Mouse (Mus musculus) G1E (cell line): ENCODE measurements at regions not wholly inside any gene's neighbourhood (a gene's known extent, or its start where the extent isn't known, plus 50 kb on each side); places are given as distances from the start of the nearest gene placed in this dataset.

Experiments
- ATAC-seq: 2 replicates; pipeline ENCODE4 v1.8.0; 2016; ENCODE audit warnings: mild to moderate bottlenecking; ENCODE audit not compliant: insufficient number of reproducible peaks, poor library complexity, low FRiP score, severe bottlenecking; ENCODE audit errors: extremely low read depth
- DNase-seq: peaks from one replicate; pipeline ENCODE4 v3.0.0; 2012; ENCODE audit warnings: low spot score
- H3K27me3 ChIP-seq: 2 replicates; pipeline ENCODE4 v1.6.1; 2012; ENCODE audit warnings: mild to moderate bottlenecking, low read length, inconsistent platforms; ENCODE audit not compliant: insufficient read depth
- H3K36me3 ChIP-seq: replicated peaks from 2 replicates; pipeline ENCODE3; 2012; ENCODE audit warnings: mild to moderate bottlenecking, inconsistent platforms
- H3K4me1 ChIP-seq: 2 replicates; pipeline ENCODE4 v1.6.1; 2012; ENCODE audit warnings: low read depth, low read length, inconsistent platforms, mixed read lengths; ENCODE audit not compliant: insufficient read depth
- H3K4me3 ChIP-seq: 2 replicates; pipeline ENCODE4 v1.5.1; 2012; ENCODE audit warnings: low read depth, mild to moderate bottlenecking, inconsistent platforms, low read length, moderate library complexity, mixed read lengths
- H3K9me3 ChIP-seq: replicated peaks from 2 replicates; pipeline ENCODE4 v1.6.1; 2012; ENCODE audit warnings: inconsistent platforms
- CTCF ChIP-seq: IDR thresholded peaks from 2 replicates; pipeline ENCODE4 v1.5.1; 2012; ENCODE audit warnings: low read depth, low read length, inconsistent platforms, mixed read lengths
- GATA1 ChIP-seq: IDR thresholded peaks from 2 replicates; pipeline ENCODE4 v1.6.1; 2012; ENCODE audit warnings: borderline replicate concordance, low read length, inconsistent platforms, mixed read lengths
- GATA2 ChIP-seq: IDR thresholded peaks from 2 replicates; pipeline ENCODE4 v1.6.1; 2012; ENCODE audit warnings: low read depth, low read length, inconsistent platforms, borderline replicate concordance
- POLR2AphosphoS5 ChIP-seq: IDR thresholded peaks from 2 replicates; pipeline ENCODE4 v1.6.1; 2012; ENCODE audit warnings: low read depth, low read length, inconsistent platforms; ENCODE audit not compliant: insufficient replicate concordance
- TAL1 ChIP-seq: conservative IDR thresholded peaks from 2 replicates; pipeline ENCODE4 v1.6.1; 2012; ENCODE audit warnings: low read depth, low read length, inconsistent platforms, mixed read lengths

DNA sequence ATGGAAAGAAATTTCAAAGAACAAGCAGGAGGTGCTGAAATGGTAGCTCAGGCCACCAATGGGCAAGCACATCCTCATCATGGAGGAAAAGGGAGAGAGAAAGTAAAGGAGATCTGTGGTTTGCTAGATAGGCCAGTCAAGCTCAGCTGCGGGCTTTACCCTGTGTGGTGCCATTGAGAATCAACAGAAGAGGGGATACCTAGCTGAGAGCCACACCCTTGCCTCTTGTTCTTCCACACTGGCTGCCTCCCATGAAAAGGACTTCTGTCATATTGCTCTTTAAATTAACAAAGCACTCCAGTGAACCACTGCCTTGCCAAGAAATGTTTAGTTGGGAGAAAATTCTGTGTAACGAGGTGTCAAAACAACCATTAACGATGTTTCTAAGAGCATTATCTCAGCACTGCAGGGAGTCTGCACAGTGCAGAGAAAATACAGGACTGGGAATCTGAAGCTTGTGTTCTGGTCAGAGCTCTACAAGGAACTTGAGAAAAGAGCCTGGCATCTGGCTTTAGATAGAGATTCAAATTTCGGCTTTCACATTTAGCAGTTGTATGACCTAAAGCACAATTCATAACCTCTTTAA lies 510.7 kb upstream of the Tle4 start:
- no peaks in the 10 kb centered on the region for H3K36me3 ChIP-seq
- TF ChIP-seq GATA1 (no peak), CTCF (no peak), TAL1 (no peak), GATA2 (no peak), POLR2AphosphoS5 (no peak)
- DNase-seq (no peak), ATAC-seq (no peak)
- no peaks in the 10 kb centered on the region for H3K27me3 ChIP-seq
- no peaks in the 10 kb centered on the region for H3K4me1 ChIP-seq
- H3K4me3 ChIP-seq, result no peak overlapping the region
- no peaks in the 10 kb centered on the region for H3K9me3 ChIP-seq

DNA sequence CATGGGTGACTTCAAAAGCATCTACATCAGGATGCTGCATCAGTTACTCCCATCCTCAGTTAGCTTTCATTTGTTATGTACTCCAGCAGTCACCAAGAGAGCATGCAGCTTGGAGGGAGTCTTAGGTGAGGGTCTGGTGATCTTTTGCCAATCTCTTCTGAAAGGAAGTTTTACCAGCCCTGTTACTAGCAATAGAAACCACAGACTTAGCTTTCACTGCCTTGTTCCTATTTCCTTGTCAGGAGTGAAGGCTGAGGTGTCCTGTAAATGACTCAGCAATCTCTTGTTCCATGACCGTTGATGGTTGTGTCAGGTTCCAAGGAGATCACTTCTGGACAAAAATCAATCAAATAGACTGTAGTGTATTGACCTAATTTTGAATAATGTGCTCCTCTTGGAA lies 497.2 kb upstream of the Tle4 start:
- Histone ChIP-seq H3K27me3 (no peaks in the 10 kb centered on the region), H3K4me1 (no peaks in the 10 kb centered on the region), H3K36me3 (no peaks in the 10 kb centered on the region), H3K9me3 (no peaks in the 10 kb centered on the region), H3K4me3 (no peak overlapping the region)
- DNase-seq (no peak), ATAC-seq (no peak)
- TF ChIP-seq CTCF, result no peak
- TF ChIP-seq TAL1, result no peak
- TF ChIP-seq GATA2, result no peak
- TF ChIP-seq POLR2AphosphoS5, result no peak
- TF ChIP-seq GATA1, result no peak

DNA sequence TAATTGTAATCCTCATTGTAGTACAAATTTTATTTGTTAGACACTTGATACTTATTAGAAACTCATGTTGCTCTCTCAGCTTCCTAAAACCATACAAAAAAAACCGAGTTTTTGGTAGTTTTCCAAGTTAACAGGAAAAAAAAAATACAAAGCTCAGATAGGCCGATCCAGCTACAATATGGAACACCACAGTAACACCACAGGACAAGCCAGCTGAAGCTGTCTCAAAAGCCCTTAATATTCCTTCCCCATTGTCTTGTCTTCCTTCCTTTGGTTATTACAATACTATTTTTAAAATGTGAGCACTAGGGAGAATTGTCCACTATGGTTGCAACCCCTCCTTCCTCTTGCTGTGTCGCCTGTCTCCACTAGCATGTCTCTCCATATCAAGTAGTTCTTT lies 495.7 kb upstream of the Tle4 start:
- ATAC-seq, result no peak

DNA sequence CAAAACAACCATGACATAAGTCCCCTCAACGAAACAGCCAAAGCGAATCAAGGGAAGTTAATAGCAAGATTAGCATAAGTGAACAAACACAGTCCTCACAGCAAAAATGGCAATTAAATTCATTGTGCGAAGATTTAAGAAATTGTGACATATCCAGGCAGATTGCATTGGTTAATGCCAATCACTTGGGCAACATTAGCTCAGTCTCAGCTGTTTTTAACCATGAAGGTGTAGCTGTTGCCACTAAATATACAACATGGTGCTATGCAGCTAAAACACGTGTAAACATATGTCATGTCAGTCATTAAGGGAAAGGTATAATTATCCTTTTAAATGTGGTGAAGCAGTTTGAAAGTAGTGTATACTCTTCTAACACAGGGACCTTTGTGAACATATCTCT lies 482.8 kb upstream of the Tle4 start:
- H3K4me1 ChIP-seq, result no peaks in the 10 kb centered on the region
- TF ChIP-seq GATA1 (no peak), TAL1 (no peak), CTCF (no peak), GATA2 (no peak), POLR2AphosphoS5 (no peak)
- no peaks in the 10 kb centered on the region for H3K36me3 ChIP-seq
- H3K4me3 ChIP-seq, result no peak overlapping the region
- H3K27me3 ChIP-seq, result no peaks in the 10 kb centered on the region
- ATAC-seq (no peak), DNase-seq (no peak)
- H3K9me3 ChIP-seq, result no peaks in the 10 kb centered on the region

More for the DNA sequence above, 495.7 kb upstream of the Tle4 start:
- H3K4me1 ChIP-seq, result no peaks in the 10 kb centered on the region
- no peak overlapping the region for H3K4me3 ChIP-seq
- H3K27me3 ChIP-seq, result no peaks in the 10 kb centered on the region
- H3K9me3 ChIP-seq, result no peaks in the 10 kb centered on the region
- TF ChIP-seq CTCF (no peak), GATA2 (no peak), POLR2AphosphoS5 (no peak), GATA1 (no peak)
- no peaks in the 10 kb centered on the region for H3K36me3 ChIP-seq
- DNase-seq, result no peak

DNA sequence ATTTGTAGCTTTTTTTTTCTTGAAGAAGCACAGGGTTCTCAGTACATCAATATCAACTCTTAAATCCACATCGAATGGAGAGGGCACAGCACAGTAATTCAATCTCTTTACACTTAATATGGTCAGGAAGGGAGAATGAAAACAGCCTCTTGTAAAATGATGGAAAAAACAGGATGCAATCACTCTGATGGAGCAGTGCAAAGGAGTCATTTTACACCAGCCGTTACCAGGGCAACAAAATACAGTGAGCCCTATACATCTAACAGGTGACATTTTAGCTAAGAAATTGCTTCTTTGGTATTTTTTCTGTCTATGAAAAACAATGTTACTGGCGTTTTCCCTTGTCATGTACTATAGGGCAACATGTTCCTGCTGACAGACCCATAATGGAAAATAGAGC lies 459.9 kb upstream of the Tle4 start:
- DNase-seq (no peak), ATAC-seq (no peak)
- Histone ChIP-seq H3K4me3 (no peak overlapping the region), H3K9me3 (no peaks in the 10 kb centered on the region), H3K27me3 (no peaks in the 10 kb centered on the region), H3K4me1 (no peaks in the 10 kb centered on the region), H3K36me3 (no peaks in the 10 kb centered on the region)
- TF ChIP-seq TAL1, result no peak
- TF ChIP-seq CTCF, result no peak
- no peak for TF ChIP-seq GATA2
- no peak for TF ChIP-seq GATA1
- TF ChIP-seq POLR2AphosphoS5, result no peak

DNA sequence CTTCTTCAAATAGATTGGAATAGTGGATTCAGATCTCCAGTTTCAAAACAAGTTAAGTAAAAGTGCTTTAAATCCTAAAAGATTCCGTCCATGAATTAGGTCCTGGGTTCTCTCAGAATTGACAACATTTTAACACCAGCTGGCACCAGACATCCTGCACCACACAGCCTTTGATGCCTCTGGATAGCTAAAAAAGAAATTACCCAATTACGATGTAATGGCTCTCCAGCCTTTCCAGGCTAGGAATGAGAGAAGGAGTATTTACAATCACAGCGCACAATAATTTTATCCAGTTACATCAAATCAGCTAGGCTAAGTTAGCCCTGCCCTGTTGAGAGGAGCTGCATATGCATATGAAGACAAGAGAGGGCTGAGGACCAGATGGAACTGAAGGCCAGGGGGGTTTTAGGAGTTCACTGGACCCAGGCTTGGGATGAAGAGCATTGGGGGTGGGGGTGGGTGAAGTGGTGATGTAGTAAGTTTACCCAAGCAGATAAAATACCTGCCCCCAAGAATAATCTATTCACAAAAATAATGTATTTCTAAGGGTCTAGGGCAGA lies 455.8 kb upstream of the Tle4 start:
- Histone ChIP-seq H3K9me3 (no peaks in the 10 kb centered on the region), H3K27me3 (no peaks in the 10 kb centered on the region), H3K4me3 (no peak overlapping the region), H3K4me1 (no peaks in the 10 kb centered on the region), H3K36me3 (no peaks in the 10 kb centered on the region)
- TF ChIP-seq TAL1 (no peak), GATA1 (no peak), POLR2AphosphoS5 (no peak), CTCF (no peak), GATA2 (no peak)
- DNase-seq (no peak), ATAC-seq (no peak)
